Comparison of ENCODE assay signal across 17 mouse cellular contexts in genomic region chr11:68570861-68571260, GRCm38 (mm10). TPM values are rescaled to one million over a fixed set of nuclear protein-coding genes. Genes with fewer than 3 reads are reported as not detected.
"Had no signal": no experiment of that assay in that cellular context is flagged by ENCODE, and none has a peak within 500 bp of the region (broad histone marks: within the 10 kb centered on the region; RNA-seq: fewer than 3 reads in every experiment).

No protein-coding gene starts in this region.

- DNase-seq: kidney, adult 8-10 months; kidney, postnatal 14 days; retina, postnatal 1 day; right cerebral cortex, postnatal 4 days; thymus, postnatal 4 days had no signal

- H3K27me3 ChIP-seq: liver, embryonic 15.5 days had no signal

- H3K9ac ChIP-seq: liver, embryonic 15.5 days; neural tube, embryonic 13.5 days had no signal

- H3K36me3 ChIP-seq: limb, embryonic 10.5 days; liver, embryonic 15.5 days; midbrain, embryonic 10.5 days; neural tube, embryonic 13.5 days had no signal

- H3K9me3 ChIP-seq: limb, embryonic 10.5 days; liver, embryonic 15.5 days; midbrain, embryonic 10.5 days; neural tube, embryonic 13.5 days had no signal

- H3K4me3 ChIP-seq: left cerebral cortex, adult 2 months; limb, embryonic 10.5 days; liver, embryonic 15.5 days; midbrain, embryonic 10.5 days; neural tube, embryonic 13.5 days had no signal

- H3K4me2 ChIP-seq: liver, embryonic 11.5 days; liver, embryonic 15.5 days; neural tube, embryonic 13.5 days had no signal

- ATAC-seq: intestine, postnatal 0 days; midbrain, embryonic 16.5 days had no signal

- H3K27ac ChIP-seq: left cerebral cortex, adult 2 months; limb, embryonic 10.5 days; liver, embryonic 15.5 days; midbrain, embryonic 10.5 days; neural tube, embryonic 13.5 days; stomach, postnatal 0 days had no signal

- H3K4me1 ChIP-seq: limb, embryonic 10.5 days; liver, embryonic 15.5 days had no signal

RNA-seq across cellular contexts. Expression of gene Mfsd6l, which starts 14.9 kb away (rescaled TPM):
- total RNA-seq: layer of hippocampus, postnatal 25 days; left cerebral cortex, adult 2 months; left cerebral cortex, postnatal 14 days had no signal
- polyA plus RNA-seq: liver, embryonic 11.5 days; liver, embryonic 15.5 days; midbrain, embryonic 10.5 days; neural tube, embryonic 13.5 days had no signal

RNA-seq across cellular contexts. Expression of gene Ccdc42, which starts 16.0 kb away (rescaled TPM):
- total RNA-seq: megakaryocyte, adult 5-6 weeks had no signal
- polyA plus RNA-seq: liver, embryonic 15.5 days; stomach, postnatal 0 days had no signal
